Mouse (Mus musculus): ENCODE measurements around the gene Lmo3. TPM values are rescaled to one million over a fixed set of nuclear protein-coding genes. Genes with fewer than 3 reads are reported as not detected.

Gene Lmo3
- total and polyA plus RNA-seq, 3 experiments = not detected

DNA sequence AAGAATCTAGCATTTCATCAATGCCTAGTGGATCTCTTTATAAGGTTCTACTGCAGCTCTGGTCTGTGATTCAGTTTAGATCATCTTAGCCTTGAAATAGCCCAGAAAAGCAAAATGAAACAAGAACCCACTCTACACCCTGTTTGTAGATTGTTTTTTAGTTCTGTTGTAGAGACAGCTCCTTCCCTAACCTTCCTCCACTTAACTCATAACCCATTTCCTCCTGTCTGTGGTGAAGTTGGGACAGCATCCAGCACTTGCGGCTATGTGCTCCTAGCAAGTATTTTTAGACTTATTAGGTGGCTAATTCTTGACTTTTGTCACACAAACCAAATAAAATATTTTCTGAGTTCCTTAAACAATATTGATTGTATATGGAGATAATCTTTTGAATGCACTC is 198.6 kb downstream of the Lmo3 start:
- DNase-seq (ENCODE audit: low read depth, low spot score) = no peak
- no peaks in the 10 kb centered on the region for H3K36me3 ChIP-seq (ENCODE audit: control insufficient read depth in 1 of 2, insufficient read depth in 2 of 2, low read length in 2 of 2)
- H3K9ac ChIP-seq (ENCODE audit: control insufficient read depth, low read depth, low read length, poor library complexity, severe bottlenecking) = no peak overlapping the region
- no peaks in the 10 kb centered on the region for H3K4me1 ChIP-seq (ENCODE audit: control insufficient read depth in 1 of 2, insufficient read depth in 2 of 2, low read length in 2 of 2)
- no peak overlapping the region for H3K4me3 ChIP-seq (ENCODE audit: control insufficient read depth in 1 of 2, insufficient read depth in 1 of 2, low read depth in 2 of 2, low read length in 2 of 2)
- no peak overlapping the region for H3K27ac ChIP-seq (ENCODE audit: control insufficient read depth, low read depth, low read length)
- TF ChIP-seq BHLHE40 (IDR thresholded peaks at IDR 0.05; ENCODE audit: borderline replicate concordance, low read depth, low read length) (no peak), MXI1 (IDR thresholded peaks at IDR 0.05; ENCODE audit: low read depth, low read length) (no peak), MYC (IDR thresholded peaks at IDR 0.05; ENCODE audit: low read depth, low read length) (no peak), ZNF384 (IDR thresholded peaks at IDR 0.05; ENCODE audit: low read depth, low read length) (no peak), CTCF (IDR thresholded peaks at IDR 0.05 in 2 of 3, conservative IDR thresholded peaks at IDR 0.05 in 1 of 3; ENCODE audit: control insufficient read depth in 1 of 3, insufficient read depth in 1 of 3, low read depth in 2 of 3, low read length in 3 of 3, poor library complexity in 1 of 3, severe bottlenecking in 1 of 3) (no peak), MYB (IDR thresholded peaks at IDR 0.05; ENCODE audit: low read depth, low read length) (no peak), ETS1 (IDR thresholded peaks at IDR 0.05; ENCODE audit: low read depth, low read length) (no peak), ZC3H11A (IDR thresholded peaks at IDR 0.05; ENCODE audit: low read depth, low read length) (no peak)
- no peaks in the 10 kb centered on the region for H3K9me3 ChIP-seq (replicated peaks; ENCODE audit: insufficient read depth, low read length)
- no peaks in the 10 kb centered on the region for H3K79me2 ChIP-seq (ENCODE audit: control insufficient read depth, insufficient read depth, low read length, poor library complexity)
- no peaks in the 10 kb centered on the region for H3K27me3 ChIP-seq (ENCODE audit: control insufficient read depth in 1 of 2, insufficient read depth in 2 of 2, low read length in 2 of 2)

DNA sequence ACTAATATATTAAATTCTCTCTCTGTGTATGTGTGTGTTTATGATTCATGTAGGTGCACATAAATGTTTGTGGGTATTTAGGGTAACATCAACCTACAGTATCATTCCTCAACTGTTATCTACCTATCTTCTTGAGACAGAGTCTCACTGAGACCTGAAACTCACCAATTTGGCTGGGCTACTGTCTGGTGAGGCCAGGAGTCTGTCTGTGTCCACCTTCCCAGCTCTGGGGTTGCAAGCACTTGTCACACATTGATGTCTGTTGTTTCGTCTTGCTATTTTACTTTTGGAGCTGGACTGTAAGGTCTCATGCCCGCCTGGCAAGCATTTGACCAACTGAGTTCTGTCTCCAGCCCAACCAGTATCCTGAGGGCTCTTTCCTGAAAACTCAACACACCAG is 210.6 kb downstream of the Lmo3 start:
- no peaks in the 10 kb centered on the region for H3K27me3 ChIP-seq (ENCODE audit: control insufficient read depth in 1 of 2, insufficient read depth in 2 of 2, low read length in 2 of 2)
- no peak overlapping the region for H3K4me3 ChIP-seq (ENCODE audit: control insufficient read depth in 1 of 2, insufficient read depth in 1 of 2, low read depth in 2 of 2, low read length in 2 of 2)
- no peaks in the 10 kb centered on the region for H3K9me3 ChIP-seq (replicated peaks; ENCODE audit: insufficient read depth, low read length)
- no peaks in the 10 kb centered on the region for H3K4me1 ChIP-seq (ENCODE audit: control insufficient read depth in 1 of 2, insufficient read depth in 2 of 2, low read length in 2 of 2)
- no peak for TF ChIP-seq ZNF384 (IDR thresholded peaks at IDR 0.05; ENCODE audit: low read depth, low read length)
- no peak for TF ChIP-seq TCF12 (IDR thresholded peaks at IDR 0.05; ENCODE audit: low read depth, low read length)
- no peak for TF ChIP-seq JUND (IDR thresholded peaks at IDR 0.05; ENCODE audit: low read depth, low read length)
- no peak for TF ChIP-seq POLR2AphosphoS2 (IDR thresholded peaks at IDR 0.05; ENCODE audit: low read length)
- TF ChIP-seq RCOR1 (IDR thresholded peaks at IDR 0.05; ENCODE audit: low read depth, low read length) = no peak
- TF ChIP-seq ELF1 (IDR thresholded peaks at IDR 0.05; ENCODE audit: low read depth, low read length) = no peak
- TF ChIP-seq POLR2A (IDR thresholded peaks at IDR 0.05; ENCODE audit: control insufficient read depth in 1 of 2, insufficient read depth in 1 of 2, low read depth in 1 of 2, low read length in 2 of 2, poor library complexity in 1 of 2) = no peak
- TF ChIP-seq GATA1 (IDR thresholded peaks at IDR 0.05; ENCODE audit: low read depth, low read length) = no peak
- no peak for TF ChIP-seq MAFK (IDR thresholded peaks at IDR 0.05; ENCODE audit: borderline replicate concordance, low read depth, low read length)
- no peak for TF ChIP-seq NRF1 (IDR thresholded peaks at IDR 0.05; ENCODE audit: insufficient read depth, low read depth, low read length, poor library complexity, severe bottlenecking)
- TF ChIP-seq MYB (IDR thresholded peaks at IDR 0.05; ENCODE audit: low read depth, low read length) = no peak
- TF ChIP-seq POLR2AphosphoS5 (IDR thresholded peaks at IDR 0.05; ENCODE audit: borderline replicate concordance, low read depth, low read length) = no peak
- no peak for TF ChIP-seq ZC3H11A (IDR thresholded peaks at IDR 0.05; ENCODE audit: low read depth, low read length)
- TF ChIP-seq ETS1 (IDR thresholded peaks at IDR 0.05; ENCODE audit: low read depth, low read length) = no peak
- TF ChIP-seq USF1 (IDR thresholded peaks at IDR 0.05; ENCODE audit: low read depth, low read length) = no peak
- TF ChIP-seq MXI1 (IDR thresholded peaks at IDR 0.05; ENCODE audit: low read depth, low read length) = no peak
- TF ChIP-seq HCFC1 (IDR thresholded peaks at IDR 0.05; ENCODE audit: low read depth, low read length) = no peak
- TF ChIP-seq USF2 (IDR thresholded peaks at IDR 0.05; ENCODE audit: borderline replicate concordance in 1 of 2, insufficient read depth in 1 of 2, low read depth in 1 of 2, low read length in 2 of 2) = no peak
- no peaks in the 10 kb centered on the region for H3K79me2 ChIP-seq (ENCODE audit: control insufficient read depth, insufficient read depth, low read length, poor library complexity)
- no peak overlapping the region for H3K9ac ChIP-seq (ENCODE audit: control insufficient read depth, low read depth, low read length, poor library complexity, severe bottlenecking)
- H3K27ac ChIP-seq (ENCODE audit: control insufficient read depth, low read depth, low read length) = no peak overlapping the region
- no peaks in the 10 kb centered on the region for H3K36me3 ChIP-seq (ENCODE audit: control insufficient read depth in 1 of 2, insufficient read depth in 2 of 2, low read length in 2 of 2)
- no peak for DNase-seq (ENCODE audit: low read depth, low spot score)

Data from MEL (cell line).